Mouse (Mus musculus) liver, embryonic 12.5 days (tissue): ENCODE measurements at regions not wholly inside any gene's neighbourhood (a gene's known extent, or its start where the extent isn't known, plus 50 kb on each side); places are given as distances from the start of the nearest gene placed in this dataset.

Source experiments
- ATAC-seq: fragments of 200-750 bp; cut with Nextera tagmentation; 2 replicates; pipeline ENCODE4 v1.8.0; 2017; ENCODE audit warnings: moderate number of reproducible peaks, mild to moderate bottlenecking, moderate library complexity
- H3K27ac ChIP-seq: fragments of 300-500 bp; sonication (generic); 2 replicates; pipeline ENCODE4 v1.5.1; 2016; ENCODE audit warnings: mild to moderate bottlenecking
- H3K27me3 ChIP-seq: fragments of 300-500 bp; sonication (generic); replicated peaks from 2 replicates; pipeline ENCODE4 v1.6.1; 2016; ENCODE audit warnings: mild to moderate bottlenecking, moderate library complexity
- H3K36me3 ChIP-seq: fragments of 300-500 bp; sonication (generic); 2 replicates; pipeline ENCODE4 v1.6.1; 2016; ENCODE audit warnings: mild to moderate bottlenecking, moderate library complexity
- H3K4me1 ChIP-seq: fragments of 300-500 bp; sonication (generic); 2 replicates; pipeline ENCODE4 v1.6.1; 2016
- H3K4me2 ChIP-seq: fragments of 300-500 bp; sonication (generic); 2 replicates; pipeline ENCODE4 v1.6.1; 2016; ENCODE audit warnings: mild to moderate bottlenecking, moderate library complexity
- H3K4me3 ChIP-seq: fragments of 300-500 bp; sonication (generic); 2 replicates; pipeline ENCODE4 v1.5.1; 2016; ENCODE audit warnings: mild to moderate bottlenecking, moderate library complexity
- H3K9ac ChIP-seq: fragments of 300-500 bp; sonication (generic); 2 replicates; pipeline ENCODE4 v1.6.1; 2016; ENCODE audit warnings: mild to moderate bottlenecking, moderate library complexity
- H3K9me3 ChIP-seq: fragments of 300-500 bp; sonication (generic); replicated peaks from 2 replicates; pipeline ENCODE4 v1.6.1; 2016; ENCODE audit warnings: mild to moderate bottlenecking, moderate library complexity
- WGBS: fragments of 180-500 bp; shearing (Covaris S2); methylation state at CpG from one replicate; pipeline ENCODE4 v1.1.7; 2016; ENCODE audit not compliant: insufficient replicate concordance; 5-methylcytosine and 5-hydroxymethylcytosine counted together

DNA sequence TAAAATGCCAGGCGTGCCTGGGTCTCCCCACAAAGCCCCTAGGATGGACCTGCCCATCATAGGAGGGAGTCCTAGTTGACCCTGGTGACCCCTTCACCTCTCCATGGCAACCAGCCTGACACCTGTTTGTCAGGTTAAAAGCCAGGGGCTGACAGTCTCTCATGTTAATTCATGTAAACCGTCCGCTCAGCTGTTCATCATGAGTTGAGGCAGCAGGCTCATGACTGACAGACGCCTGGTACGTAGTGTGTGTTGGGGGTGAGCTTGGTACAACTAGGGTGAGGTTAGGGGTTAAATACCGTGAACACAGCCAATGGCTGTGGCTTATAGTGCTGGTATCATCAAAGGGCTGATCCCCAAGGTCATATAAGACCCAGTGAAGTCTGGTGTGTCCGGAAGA is 59.7 kb upstream of the Sulf2 start:
- Histone ChIP-seq H3K27ac (no peak overlapping the region), H3K4me2 (no peak overlapping the region), H3K27me3 (peaks cover 15% of the 10 kb centered on the region; the same call in 1 of the 2 replicates), H3K4me3 (no peak overlapping the region), H3K9me3 (no peaks in the 10 kb centered on the region), H3K36me3 (no peaks in the 10 kb centered on the region), H3K4me1 (no peaks in the 10 kb centered on the region; the same call in 1 of the 2 replicates), H3K9ac (no peak overlapping the region)
- ATAC-seq = no peak
- 58% methylated on average over 7 of the region's 7 CpGs for WGBS

GRCm38 (mm10) chr2:166207145-166207508 is 51.7 kb upstream of the Sulf2 start:
- Histone ChIP-seq H3K27me3 (no peaks in the 10 kb centered on the region), H3K4me3 (no peak overlapping the region), H3K27ac (no peak overlapping the region), H3K36me3 (no peaks in the 10 kb centered on the region), H3K4me2 (no peak overlapping the region), H3K9me3 (no peaks in the 10 kb centered on the region), H3K9ac (no peak overlapping the region), H3K4me1 (no peaks in the 10 kb centered on the region)
- no peak for ATAC-seq
- WGBS = 64% methylated on average over 3 of the region's 3 CpGs

GRCm38 (mm10) chr2:166206396-166207144 is 51.1 kb upstream of the Sulf2 start:
- no peak overlapping the region for H3K9ac ChIP-seq
- H3K36me3 ChIP-seq = no peaks in the 10 kb centered on the region
- no peak overlapping the region for H3K4me3 ChIP-seq
- 64% methylated on average over 5 of the region's 5 CpGs for WGBS
- H3K27me3 ChIP-seq = no peaks in the 10 kb centered on the region
- no peaks in the 10 kb centered on the region for H3K4me1 ChIP-seq
- ATAC-seq = no peak
- H3K4me2 ChIP-seq = no peak overlapping the region
- H3K27ac ChIP-seq = no peak overlapping the region
- no peaks in the 10 kb centered on the region for H3K9me3 ChIP-seq
